Mouse (Mus musculus) embryonic fibroblast, embryonic 13.5 days (primary cell): ENCODE data around the gene Coq10a.

ENCODE experiments used
- CTCF ChIP-seq: IDR thresholded peaks from 2 replicates; pipeline ENCODE4 v1.5.1; 2011; ENCODE audit warnings: mild to moderate bottlenecking, control low read depth, low read length, moderate library complexity, borderline replicate concordance; ENCODE audit not compliant: insufficient read depth
- POLR2A ChIP-seq: IDR thresholded peaks from 2 replicates; pipeline ENCODE4 v1.6.1; 2011; ENCODE audit warnings: low read depth, mild to moderate bottlenecking, control low read depth, low read length, moderate library complexity

- TF ChIP-seq POLR2A = no peak
- no peak for TF ChIP-seq CTCF
These were observed 17.1 kb upstream of the Coq10a start for GRCm38 (mm10) chr10:128385902-128386301.
